Mouse (Mus musculus) brain, adult 2 months (tissue): ENCODE measurements around the gene Nrp2.

ENCODE experiments used
- DNase-seq: peaks from one replicate; pipeline ENCODE4 v3.0.0; 2011; ENCODE audit warnings: low read depth, low spot score

The Nrp2 gene

DNA sequence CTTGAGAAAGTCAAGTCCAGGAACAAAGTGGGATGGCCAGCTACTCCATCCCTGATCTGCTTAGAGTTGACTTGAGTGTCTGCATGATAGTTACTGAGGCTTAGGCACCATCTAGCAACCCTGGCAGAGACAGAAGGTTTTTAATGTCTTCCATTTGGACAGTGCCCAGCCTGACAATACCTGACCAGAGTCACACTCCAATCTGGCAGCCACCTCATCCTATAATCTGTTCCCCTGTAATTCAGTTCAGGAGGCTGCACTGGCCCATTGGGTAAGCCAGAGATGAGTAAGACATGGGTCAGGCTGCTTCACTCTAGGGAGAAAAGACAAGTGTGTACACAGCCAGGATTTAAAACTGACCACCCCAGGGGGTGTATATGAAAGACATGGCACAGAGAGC lies 79.5 kb downstream of the Nrp2 start:
- peak; percentile 83 for DNase-seq

DNA sequence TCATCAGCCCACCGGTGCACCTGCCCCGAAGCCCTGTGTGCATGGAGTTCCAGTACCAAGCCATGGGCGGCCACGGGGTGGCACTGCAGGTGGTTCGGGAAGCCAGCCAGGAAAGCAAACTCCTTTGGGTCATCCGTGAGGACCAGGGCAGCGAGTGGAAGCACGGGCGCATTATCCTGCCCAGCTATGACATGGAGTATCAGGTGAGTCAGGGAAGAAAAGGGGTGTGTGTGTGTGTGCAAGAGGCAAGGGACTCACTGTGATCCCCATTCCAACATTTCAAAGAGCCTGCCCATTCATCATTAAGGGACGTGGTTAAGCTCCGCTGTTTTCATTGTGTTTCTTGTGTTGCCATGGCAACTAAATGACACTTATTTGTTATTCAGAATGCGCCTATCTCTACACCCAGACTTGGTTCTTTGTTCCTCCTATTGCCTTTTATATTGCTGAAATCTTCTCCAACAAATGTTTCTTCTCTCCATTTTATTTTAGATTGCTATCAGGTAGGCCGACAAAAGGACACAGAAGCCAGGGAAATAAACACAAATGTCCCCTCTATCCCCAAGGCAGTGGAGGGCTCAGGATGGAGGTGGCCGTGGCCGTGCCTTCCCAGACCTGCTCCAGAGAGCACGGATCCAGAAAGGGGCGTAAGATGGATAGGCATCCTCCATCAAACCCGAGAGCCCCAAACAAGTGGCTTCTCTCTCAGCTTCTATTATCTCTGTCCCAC lies 80.4 kb downstream of the Nrp2 start:
- peak; percentile 35 for DNase-seq

DNA sequence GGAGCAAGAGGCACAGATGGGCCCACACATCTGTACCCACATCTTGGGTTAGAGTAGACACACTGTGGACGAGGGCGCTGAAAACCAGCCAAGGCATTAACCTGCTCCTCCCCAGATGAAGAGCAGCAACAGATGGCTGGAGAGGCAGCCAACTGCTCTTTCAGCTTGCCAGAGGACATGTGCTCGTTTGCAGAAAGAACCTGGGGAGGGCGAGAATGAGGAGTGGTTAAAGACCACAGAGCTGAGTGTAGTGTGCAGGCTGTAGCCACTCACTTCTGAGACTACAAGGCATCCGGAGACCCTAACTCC lies 81.0 kb downstream of the Nrp2 start:
- peak; percentile 95 for DNase-seq

DNA sequence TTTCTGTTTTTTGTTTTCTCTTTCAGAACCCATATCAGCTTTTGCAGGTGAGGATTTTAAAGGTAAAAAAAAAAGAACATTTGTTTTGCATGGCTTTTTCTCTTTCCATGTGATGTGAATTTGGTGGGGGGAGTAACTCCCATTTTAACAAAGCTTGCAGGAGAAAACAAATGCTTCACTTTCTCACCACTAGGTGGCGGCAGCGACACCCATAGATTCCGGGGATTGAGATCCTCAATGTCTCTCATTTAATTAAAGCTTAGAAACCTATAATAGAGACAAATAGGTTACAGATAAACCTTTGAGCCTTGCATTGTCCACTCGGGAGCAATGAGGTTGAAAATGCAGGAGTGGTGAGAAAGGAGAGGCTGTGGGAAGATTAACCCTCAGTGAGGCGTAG lies 83.2 kb downstream of the Nrp2 start:
- peak; percentile 84 for DNase-seq

DNA sequence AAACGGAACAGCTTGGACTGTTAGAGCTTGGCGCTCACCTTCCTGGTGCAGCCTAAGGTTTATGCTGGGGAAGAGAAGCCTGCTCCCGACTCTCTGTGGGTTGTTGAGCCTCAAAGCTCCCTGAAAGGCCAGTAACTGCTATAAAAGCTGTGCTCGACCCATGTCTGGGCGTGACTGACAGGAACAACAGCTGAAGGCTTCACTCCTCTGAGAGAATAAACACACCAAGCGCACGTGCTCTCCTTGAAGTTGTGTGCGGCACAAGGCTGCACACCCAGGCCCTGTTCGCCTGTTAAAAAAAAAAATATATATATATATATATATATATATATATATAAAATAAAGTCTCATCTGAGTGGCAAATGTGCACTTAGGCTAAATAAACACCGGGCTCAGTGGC lies 84.5 kb downstream of the Nrp2 start:
- no peak for DNase-seq

DNA sequence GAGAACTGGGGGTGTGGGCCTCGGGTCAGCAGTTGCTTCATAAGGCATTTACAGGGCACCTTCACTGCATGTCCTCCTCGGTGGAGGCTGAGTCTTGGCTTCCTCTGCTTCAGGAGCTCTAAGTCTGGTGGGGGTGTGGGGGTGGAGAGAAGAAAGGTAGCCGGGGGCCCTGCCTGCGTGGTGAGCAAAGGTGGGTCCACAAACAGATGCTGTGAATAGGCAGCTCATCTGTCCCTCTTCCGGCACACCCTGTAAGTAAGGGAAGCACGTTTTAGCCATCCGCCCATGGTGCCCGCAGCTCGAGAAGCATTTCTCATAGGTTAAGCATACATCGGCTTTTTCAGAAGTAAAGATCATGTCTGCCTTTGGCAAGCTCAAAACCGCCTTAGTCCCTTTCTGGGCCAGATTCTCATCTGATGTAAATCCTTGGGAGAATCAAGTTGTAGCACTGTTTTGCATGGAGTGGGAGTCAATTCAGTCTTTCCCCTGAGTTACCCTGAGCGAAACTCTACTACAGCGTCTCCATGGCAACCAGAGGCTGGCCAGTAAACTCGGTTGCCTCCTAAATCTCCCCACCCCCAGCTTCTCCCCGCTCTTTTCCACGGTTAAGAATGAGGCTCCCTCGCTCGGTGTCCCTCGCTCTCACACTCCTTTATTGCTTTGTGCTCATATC lies 91.3 kb downstream of the Nrp2 start:
- DNase-seq, result peak; percentile 90

DNA sequence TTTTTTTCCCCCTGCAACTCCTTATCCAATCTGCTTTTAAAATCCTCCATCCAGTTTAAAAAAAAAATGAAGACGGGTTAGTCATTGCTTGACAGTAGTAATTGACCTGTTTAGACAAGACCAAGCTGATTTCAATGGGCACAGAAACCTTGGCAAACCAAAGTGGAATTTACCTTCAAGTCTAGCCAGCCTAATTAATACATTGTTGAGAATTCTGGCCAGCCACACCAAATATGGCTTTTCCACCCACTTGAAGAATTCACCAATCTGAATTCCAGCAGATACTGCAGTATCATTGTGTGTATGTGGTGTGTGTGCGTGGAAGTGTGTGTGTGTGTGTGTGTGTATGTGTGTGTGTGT lies 91.8 kb downstream of the Nrp2 start:
- no peak for DNase-seq

DNA sequence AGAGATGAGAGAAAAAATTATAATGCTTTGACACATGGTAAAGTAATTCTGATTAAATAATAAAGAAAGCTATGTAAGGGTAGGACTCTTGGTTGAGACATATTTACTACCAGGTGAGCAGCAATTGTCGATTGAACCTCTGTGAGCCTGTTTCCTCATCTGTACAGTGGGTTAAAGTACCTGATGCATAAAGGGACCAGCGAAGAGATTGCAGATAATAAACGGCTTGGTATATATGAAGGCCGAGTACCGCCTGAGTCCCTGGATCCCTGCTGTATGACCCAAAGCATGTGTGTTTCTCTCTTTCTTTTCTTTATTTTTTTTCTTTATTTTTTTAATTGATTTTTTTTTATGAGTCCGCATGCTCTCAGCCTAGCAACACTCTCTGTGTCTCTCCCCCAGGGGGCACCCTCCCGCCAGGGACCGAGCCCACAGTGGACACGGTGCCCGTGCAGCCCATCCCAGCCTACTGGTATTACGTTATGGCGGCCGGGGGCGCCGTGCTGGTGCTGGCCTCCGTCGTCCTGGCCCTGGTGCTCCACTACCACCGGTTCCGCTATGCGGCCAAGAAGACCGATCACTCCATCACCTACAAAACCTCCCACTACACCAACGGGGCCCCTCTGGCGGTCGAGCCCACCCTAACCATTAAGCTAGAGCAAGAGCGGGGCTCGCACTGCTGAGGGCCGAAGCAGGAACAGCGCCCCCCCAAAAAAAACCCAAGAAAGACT lies 92.4 kb downstream of the Nrp2 start:
- DNase-seq, result no peak

DNA sequence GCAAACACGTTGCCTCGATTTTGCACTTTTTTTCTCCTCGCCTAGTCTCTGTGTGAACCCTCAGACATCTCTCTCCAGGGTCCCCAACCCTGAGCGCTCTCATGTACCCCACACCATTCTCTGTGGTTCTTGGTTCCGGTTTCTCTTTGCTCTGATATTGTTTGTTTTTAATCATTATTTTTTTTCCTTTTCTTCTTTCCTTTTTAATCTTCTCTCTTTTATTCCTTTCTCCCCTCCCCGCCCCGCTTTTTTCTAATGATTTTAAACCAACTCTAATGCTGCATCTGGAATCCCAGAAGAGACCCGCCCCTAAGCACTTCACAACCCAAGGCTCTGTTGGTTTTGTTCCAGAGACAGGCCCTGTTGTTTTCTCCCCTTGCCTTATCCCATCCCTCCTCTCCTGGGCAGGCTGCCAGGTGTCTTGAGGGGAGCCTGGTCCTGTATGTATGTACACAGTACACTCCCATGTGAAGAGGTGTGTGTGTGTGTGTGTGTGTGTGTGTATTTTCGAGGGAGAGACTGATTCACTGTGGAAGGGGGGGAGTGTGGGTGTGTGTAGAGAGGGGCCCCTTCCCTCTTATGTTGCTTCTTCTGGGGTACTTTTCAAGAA lies 93.1 kb downstream of the Nrp2 start:
- no peak for DNase-seq

DNA sequence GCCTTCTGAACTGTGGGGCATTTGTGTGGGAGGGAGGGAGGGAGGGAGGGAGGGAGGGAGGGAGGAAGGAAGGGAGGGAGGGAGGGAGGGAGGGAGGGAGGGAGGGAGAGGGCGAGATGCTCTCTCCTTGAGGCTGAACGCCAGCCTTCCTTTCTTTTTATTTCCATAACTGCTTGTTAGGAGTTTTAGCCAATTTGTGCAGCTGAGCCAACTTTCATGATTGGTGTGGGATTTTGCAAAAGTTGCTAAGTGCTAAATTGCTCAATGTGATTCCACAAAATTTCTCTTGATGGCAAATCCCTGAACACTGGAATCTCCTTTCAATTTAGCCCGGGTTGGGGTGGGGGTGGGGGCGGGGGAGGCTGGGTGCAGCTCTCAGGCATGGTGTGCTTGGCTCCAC lies 96.3 kb downstream of the Nrp2 start:
- peak; percentile 60 for DNase-seq

DNA sequence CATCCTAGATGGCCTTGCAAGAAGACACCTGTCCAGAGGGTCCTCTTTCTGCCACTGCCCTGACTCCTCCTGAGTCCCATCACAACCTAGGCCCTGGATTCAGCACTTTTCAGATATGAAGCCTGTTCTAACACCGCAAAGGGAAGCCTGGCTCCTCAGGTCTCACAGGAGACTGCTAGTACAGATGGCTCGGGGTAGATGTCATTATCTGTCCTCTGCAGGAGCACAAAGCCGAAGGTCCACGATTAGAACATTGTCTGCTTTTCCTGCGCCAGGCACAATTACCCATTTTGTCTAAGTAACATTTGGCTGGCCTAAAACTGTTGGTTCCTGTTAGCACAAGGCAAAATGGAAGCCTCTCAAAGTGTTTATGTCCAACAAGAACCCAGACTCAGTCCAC lies 97.3 kb downstream of the Nrp2 start:
- peak; percentile 70 for DNase-seq

DNA sequence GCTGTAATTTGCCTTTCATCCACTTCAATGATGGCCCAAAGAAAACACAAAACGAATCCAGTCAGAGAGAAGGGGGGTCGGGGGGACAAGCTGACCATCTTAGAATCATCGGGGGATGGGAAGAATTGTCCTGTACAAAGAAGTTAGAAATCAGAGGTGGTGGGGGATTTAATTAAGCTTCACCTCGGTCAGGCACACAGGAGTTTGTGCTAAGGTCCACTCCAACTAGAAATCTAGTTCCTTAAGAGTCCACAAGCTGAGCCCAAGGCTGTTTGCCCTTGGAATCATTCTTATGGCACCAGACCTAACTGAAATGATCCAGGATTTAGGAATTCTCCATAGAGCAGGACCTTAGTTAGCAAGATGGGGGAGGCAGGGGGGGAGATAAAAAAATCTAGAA lies 98.3 kb downstream of the Nrp2 start:
- DNase-seq, result no peak

DNA sequence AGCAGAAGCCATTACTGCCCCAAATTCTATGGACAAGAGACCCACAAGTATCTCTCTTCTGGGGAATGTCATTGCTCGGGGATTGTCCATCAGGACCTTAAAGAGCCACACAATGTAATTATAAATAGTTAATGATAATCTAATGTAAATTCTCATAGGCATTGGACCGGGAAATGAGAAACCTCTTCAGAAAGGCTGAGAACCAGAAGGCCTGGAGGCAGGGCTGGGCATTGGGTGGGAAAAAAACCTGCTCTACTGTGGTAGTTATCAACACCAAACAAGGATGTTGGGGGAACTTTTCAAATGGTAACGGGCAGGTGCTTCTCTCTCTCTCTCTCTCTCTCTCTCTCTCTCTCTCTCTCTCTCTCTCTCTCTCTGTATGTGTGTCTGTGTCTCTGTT lies 98.8 kb downstream of the Nrp2 start:
- DNase-seq, result no peak

DNA sequence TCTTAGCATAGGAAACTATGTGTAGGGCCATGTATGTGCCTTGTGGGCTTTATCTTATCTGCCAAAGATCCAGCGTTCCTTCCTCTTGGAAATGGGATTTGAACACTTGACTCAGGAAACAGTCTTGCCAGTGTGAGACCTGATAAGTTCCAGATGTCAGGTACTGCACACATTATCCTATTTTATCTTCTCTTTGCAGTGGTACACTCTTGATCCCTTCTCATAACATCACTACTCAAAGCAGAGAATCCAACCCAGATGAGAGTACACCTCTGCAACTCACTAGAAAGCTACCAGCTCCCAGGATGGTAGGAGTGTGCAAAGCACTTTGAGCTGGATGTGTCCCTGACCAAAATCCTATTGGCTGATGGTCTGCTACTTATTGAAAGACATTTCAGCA lies 100.5 kb downstream of the Nrp2 start:
- DNase-seq, result no peak

DNA sequence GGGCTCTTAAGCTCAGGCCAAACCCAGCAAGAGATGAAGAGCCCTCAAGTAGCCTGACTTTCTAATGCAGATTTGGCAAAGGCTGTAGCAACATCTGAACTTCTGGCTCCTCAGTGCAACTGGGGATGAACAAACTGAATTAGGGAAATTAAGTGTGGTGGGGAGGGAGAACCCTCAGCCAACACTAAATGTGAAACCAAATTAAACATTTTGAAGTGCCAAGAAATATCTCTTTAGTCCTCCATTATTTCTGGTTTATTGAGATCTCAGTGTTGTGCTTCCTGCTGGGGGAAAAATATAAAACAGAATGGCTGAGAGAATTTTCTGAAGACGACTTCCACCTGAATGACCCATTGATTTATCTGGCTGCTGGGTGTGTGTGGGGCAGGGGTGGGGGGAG lies 102.9 kb downstream of the Nrp2 start:
- no peak for DNase-seq

DNA sequence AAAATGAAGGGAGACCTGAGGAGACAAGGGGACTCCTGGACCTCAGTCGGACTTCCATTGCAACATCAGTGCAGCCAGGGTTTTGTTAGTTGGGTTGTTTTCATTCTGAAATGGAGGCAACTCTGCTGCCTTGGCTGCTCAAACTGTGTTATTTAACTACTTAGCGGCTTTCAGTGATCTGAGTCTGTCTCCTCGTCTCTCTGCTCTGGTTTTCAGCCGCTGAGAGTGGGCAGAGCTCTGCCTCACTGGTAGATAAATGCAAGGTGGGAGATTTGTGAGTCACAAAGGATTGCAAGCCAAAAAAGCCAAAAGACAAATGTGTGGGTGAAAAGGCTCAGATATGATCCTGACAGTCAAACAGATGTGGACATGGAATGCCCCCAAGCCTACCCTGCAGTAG lies 105.3 kb downstream of the Nrp2 start:
- DNase-seq, result peak; percentile 78

DNA sequence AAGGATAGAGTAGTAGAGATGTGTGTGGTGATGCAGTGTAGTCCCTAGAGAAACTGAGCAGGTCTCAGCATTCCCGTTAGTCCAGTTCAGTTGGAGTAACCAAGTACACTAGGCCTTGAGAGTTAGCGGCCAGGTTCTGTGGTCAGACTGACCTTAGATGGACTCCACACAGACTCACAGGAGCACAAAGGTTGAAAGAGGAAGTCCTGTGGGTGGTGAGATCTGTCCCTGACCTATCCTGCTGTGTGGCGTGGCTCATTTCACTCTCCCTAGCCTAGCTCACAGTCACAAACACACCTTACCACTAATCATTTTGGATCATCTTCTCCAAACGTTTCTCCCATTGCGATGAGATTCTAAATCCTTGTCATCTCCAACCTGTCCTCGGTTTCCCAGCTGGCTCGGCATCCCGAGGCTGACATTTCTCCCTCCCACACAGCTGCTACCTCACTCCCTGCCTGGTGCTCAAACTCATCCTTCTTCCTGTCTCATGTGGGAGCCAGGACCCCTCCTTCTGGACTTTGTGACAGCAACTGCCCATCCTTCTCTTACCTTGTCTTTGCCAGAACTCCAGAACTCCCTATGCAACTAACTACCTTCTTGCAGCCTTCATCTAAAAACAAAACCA lies 106.6 kb downstream of the Nrp2 start:
- peak; percentile 54 for DNase-seq

DNA sequence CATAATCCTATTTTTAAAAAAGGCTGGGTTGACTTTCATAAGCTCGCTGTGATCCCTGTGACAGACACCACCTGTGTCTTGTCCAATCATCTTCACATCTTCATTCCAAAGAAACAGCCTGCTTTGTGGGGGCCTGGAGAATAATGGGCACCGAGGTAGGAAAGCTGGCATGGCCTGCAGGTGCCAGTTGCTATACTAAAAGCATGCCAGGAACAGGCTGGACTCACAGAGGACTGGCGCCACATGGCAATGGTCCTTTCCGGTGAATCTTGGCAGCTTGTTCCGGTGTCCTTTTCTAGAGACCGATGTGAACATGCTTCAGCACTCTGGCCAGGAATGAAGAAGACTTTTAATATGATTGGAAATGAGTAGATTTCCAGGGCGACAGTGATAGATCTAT lies 108.1 kb downstream of the Nrp2 start:
- DNase-seq, result peak; percentile 97

DNA sequence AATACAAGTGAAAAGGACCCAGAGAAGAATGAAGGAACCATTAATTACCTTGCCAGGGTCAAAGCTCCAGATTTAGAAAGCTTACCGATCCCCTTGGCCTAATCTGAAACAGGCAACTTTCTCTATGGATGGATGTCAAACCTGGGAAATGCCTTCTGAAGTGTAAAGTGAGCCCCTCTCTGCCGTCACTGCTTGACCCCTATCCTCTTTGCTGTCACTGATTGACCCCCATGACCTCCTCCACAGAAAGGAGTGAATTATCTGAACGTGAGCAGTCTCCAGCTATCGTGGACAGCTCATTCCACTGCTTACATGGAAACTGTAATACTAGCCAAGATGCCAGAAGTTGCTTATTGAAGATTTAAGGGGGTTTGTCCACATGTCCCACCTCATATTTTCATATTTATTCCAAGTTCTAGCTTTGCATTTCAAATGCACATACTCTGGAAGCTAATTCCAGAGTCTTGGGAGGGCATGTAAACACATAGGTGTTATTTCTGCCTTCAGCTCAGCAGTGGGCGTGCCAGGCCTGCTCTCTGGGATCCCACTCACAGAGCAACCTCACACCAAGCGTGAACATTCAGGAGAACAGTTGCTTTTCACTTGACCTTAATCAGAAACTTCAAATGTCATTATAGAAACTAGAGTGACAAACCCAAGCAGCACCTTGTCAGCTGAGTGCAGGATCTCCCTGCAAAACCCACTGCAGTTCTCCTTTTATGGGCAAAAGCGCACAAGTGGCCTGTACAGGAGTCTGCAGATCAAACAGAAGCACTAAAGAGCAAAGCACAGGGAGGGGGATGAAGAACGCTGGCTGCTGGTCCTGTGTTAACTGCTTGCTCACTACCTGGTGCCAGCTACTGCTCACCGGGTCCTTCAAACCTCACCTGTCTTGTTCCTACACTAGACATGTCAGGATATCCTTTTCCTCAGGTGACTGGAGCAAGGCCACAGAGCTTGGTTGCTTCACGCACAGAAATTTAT lies 109.9 kb downstream of the Nrp2 start:
- DNase-seq, result no peak

DNA sequence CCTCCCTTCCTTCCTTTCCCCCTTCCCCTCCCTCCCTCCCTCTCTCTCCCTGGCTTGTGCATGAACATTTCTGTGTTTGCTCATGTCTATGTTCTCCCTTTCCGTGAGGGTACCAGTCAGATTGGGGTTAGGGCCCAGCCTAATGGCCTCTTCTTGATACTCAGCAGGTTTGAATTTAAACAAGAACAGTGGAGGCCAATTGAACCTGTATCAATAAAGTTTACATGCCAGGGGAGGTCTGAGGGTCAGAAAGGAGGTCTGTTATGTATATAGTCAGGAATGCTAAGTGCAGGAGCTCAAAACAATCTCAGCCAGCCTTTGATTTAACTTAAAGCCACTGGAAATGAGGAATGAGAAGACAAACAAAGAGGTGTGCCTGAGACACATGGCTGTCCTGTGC lies 110.9 kb downstream of the Nrp2 start:
- DNase-seq, result no peak

DNA sequence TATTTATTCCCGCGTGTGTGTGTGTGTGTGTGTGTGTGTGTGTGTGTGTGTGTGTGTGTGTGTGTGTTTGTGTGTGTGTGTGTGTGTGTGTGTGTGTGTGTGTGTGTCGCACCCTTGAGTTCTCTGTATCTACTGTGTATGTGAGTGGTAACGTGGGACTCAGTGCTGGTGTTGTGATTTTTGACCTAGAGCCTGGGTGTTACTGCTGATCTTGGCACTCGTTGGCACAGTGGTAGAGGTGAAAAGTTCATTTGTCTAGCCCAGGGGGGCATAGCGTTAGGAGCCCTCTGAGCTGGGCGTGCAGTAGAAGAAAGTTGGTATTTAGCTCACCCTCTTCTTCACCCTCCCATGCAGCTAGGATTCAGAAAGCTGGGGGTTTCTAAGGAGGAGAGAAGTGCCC lies 114.5 kb downstream of the Nrp2 start:
- DNase-seq, result no peak
